Mouse (Mus musculus) CH12.LX (cell line): ENCODE measurements around the gene Bysl. TPM values are rescaled to one million over a fixed set of nuclear protein-coding genes. Genes with fewer than 3 reads are reported as not detected.

ENCODE experiments used
- DNase-seq: peaks from one replicate; pipeline ENCODE4 v3.0.0-alpha.2; 2013; ENCODE audit errors: extremely low read depth
- H3K27ac ChIP-seq: 2 replicates; pipeline ENCODE4 v1.5.1; 2012; ENCODE audit warnings: low read depth, mild to moderate bottlenecking, control low read depth, moderate library complexity; ENCODE audit not compliant: insufficient read depth
- H3K27me3 ChIP-seq: replicated peaks from 2 replicates; pipeline ENCODE3; 2012; ENCODE audit warnings: inconsistent platforms
- H3K36me3 ChIP-seq, 2 experiments: replicated peaks in 1 of 2; 2 replicates each; pipeline versions ENCODE3 to v1.6.1; 2012; ENCODE audit warnings: inconsistent platforms in 1 of 2, low read length in 1 of 2, mild to moderate bottlenecking in 1 of 2, mixed read lengths in 1 of 2, moderate library complexity in 1 of 2; ENCODE audit not compliant: control insufficient read depth in 1 of 2, insufficient read depth in 1 of 2
- H3K4me1 ChIP-seq, 2 experiments: 2 replicates each; pipeline ENCODE4 v1.6.1; 2012; ENCODE audit warnings: inconsistent platforms in 1 of 2, moderate library complexity in 1 of 2; ENCODE audit not compliant: insufficient read depth in 2 of 2, control insufficient read depth in 1 of 2
- H3K4me2 ChIP-seq: 2 replicates; pipeline ENCODE4 v1.6.1; 2012; ENCODE audit warnings: low read depth, mild to moderate bottlenecking, control low read depth; ENCODE audit not compliant: poor library complexity, insufficient read depth, severe bottlenecking
- H3K4me3 ChIP-seq, 3 experiments: fragments of 150-350 bp in 1 of 3; sonication (generic) in 1 of 3; replicated peaks in 1 of 3; 2 replicates each; pipeline versions ENCODE3 to v1.5.1; 2011 to 2012; ENCODE audit warnings: low read depth in 2 of 3, low read length in 2 of 3, mild to moderate bottlenecking in 2 of 3, moderate library complexity in 2 of 3, control low read depth in 1 of 3, improper control_type of control experiment in 1 of 3, inconsistent platforms in 1 of 3, mixed read lengths in 1 of 3; ENCODE audit not compliant: poor library complexity in 1 of 3
- H3K79me2 ChIP-seq: replicated peaks from 2 replicates; pipeline ENCODE4 v1.6.1; 2012; ENCODE audit warnings: mild to moderate bottlenecking, moderate library complexity; ENCODE audit not compliant: control insufficient read depth, poor library complexity, insufficient read depth, severe bottlenecking; ENCODE audit errors: extremely low read depth
- H3K9ac ChIP-seq: 2 replicates; pipeline ENCODE4 v1.6.1; 2012; ENCODE audit warnings: low read depth, mild to moderate bottlenecking, control low read depth, moderate library complexity; ENCODE audit not compliant: insufficient read depth
- H3K9me3 ChIP-seq: replicated peaks from 2 replicates; pipeline ENCODE3; 2012; ENCODE audit warnings: low read length, inconsistent platforms, mixed read lengths
- CHD1 ChIP-seq: IDR thresholded peaks from 2 replicates; pipeline ENCODE4 v1.6.1; 2012; ENCODE audit warnings: low read depth, low read length, improper control_type of control experiment, inconsistent platforms
- CTCF ChIP-seq, 2 experiments: IDR thresholded peaks in 1 of 2; conservative IDR thresholded peaks in 1 of 2; 2 replicates each; pipeline ENCODE4 v1.5.1; 2011 to 2012; ENCODE audit warnings: low read depth in 2 of 2, low read length in 2 of 2, improper control_type of control experiment in 1 of 2, inconsistent platforms in 1 of 2, mild to moderate bottlenecking in 1 of 2, moderate library complexity in 1 of 2
- ELF1 ChIP-seq: IDR thresholded peaks from 2 replicates; pipeline ENCODE4 v1.6.1; 2014; ENCODE audit warnings: low read depth, mild to moderate bottlenecking, inconsistent platforms, low read length, improper control_type of control experiment
- IRF4 ChIP-seq: IDR thresholded peaks from 2 replicates; pipeline ENCODE4 v1.6.1; 2014; ENCODE audit warnings: low read depth, mild to moderate bottlenecking, inconsistent platforms, low read length, improper control_type of control experiment
- JUND ChIP-seq: conservative IDR thresholded peaks from 2 replicates; pipeline ENCODE4 v1.6.1; 2011; ENCODE audit warnings: low read depth, low read length, improper control_type of control experiment
- KAT2A ChIP-seq: IDR thresholded peaks from 2 replicates; pipeline ENCODE4 v1.6.1; 2012; ENCODE audit warnings: low read length, improper control_type of control experiment, inconsistent platforms; ENCODE audit not compliant: insufficient replicate concordance
- MAX ChIP-seq: IDR thresholded peaks from 2 replicates; pipeline ENCODE4 v1.6.1; 2011; ENCODE audit warnings: low read length, improper control_type of control experiment
- MAZ ChIP-seq: IDR thresholded peaks from 2 replicates; pipeline ENCODE4 v1.6.1; 2012; ENCODE audit warnings: low read depth, mild to moderate bottlenecking, inconsistent platforms, low read length, improper control_type of control experiment, moderate library complexity
- MXI1 ChIP-seq: IDR thresholded peaks from 2 replicates; pipeline ENCODE4 v1.6.1; 2011; ENCODE audit warnings: mild to moderate bottlenecking, low read depth, low read length, improper control_type of control experiment
- MYC ChIP-seq: IDR thresholded peaks from 2 replicates; pipeline ENCODE4 v1.6.1; 2011; ENCODE audit warnings: low read depth, mild to moderate bottlenecking, improper control_type of control experiment, low read length
- NRF1 ChIP-seq: IDR thresholded peaks from 2 replicates; pipeline ENCODE4 v1.6.1; 2014; ENCODE audit warnings: low read depth, mild to moderate bottlenecking, inconsistent platforms, low read length, improper control_type of control experiment, moderate library complexity
- POLR2A ChIP-seq: IDR thresholded peaks from 2 replicates; pipeline ENCODE4 v1.6.1; 2011; ENCODE audit warnings: low read depth, mild to moderate bottlenecking, improper control_type of control experiment, low read length
- POLR2AphosphoS2 ChIP-seq: IDR thresholded peaks from 2 replicates; pipeline ENCODE4 v1.6.1; 2011; ENCODE audit warnings: low read depth, low read length, improper control_type of control experiment
- RCOR1 ChIP-seq: conservative IDR thresholded peaks from 2 replicates; pipeline ENCODE4 v1.6.1; 2012; ENCODE audit warnings: low read depth, mild to moderate bottlenecking, inconsistent platforms, low read length, improper control_type of control experiment
- SIN3A ChIP-seq: IDR thresholded peaks from 2 replicates; pipeline ENCODE4 v1.6.1; 2012; ENCODE audit warnings: low read length, improper control_type of control experiment, inconsistent platforms
- TCF12 ChIP-seq: IDR thresholded peaks from 2 replicates; pipeline ENCODE4 v1.6.1; 2014; ENCODE audit warnings: low read depth, mild to moderate bottlenecking, inconsistent platforms, low read length, improper control_type of control experiment
- ZC3H11A ChIP-seq: IDR thresholded peaks from 2 replicates; pipeline ENCODE4 v1.6.1; 2012; ENCODE audit warnings: low read depth, mild to moderate bottlenecking, inconsistent platforms, low read length, improper control_type of control experiment
- dilution Hi-C: fragments of 300-500 bp; cut with MboI; formaldehyde crosslinking; loops from 2 replicates; pipeline ENCODE4 v1.14.3; 2020; ENCODE audit warnings: low sequenced_read_pairs; ENCODE audit not compliant: extremely low pct_unique_long_range_greater_than_20kb, extremely low pct_ligation_motif_present
- in situ Hi-C: fragments of 300-500 bp; cut with MboI; formaldehyde crosslinking; loops from 3 replicates; pipeline ENCODE4 v1.14.3; 2019; ENCODE audit warnings: low sequenced_read_pairs, low pct_ligation_motif_present, low pct_unique_long_range_greater_than_20kb, mixed read lengths
- polyA plus RNA-seq: library from polyadenylated mRNA; unstranded; fragments of >175 nt; gene quantifications from 2 replicates; pipeline ENCODE4 v1.2.1, GENCODE M21; 2012; ENCODE audit warnings: low read depth; ENCODE audit not compliant: insufficient read length
- total RNA-seq, 2 experiments: library from RNA; depleted of rRNA; stranded (reverse); fragments of 300-350 nt in 1 of 2; fragments of >200 nt in 1 of 2; gene quantifications; 2 replicates each; pipeline ENCODE4 v1.2.3; 2012 to 2014

Bysl gene
- total and polyA plus RNA-seq, 3 experiments, result 24.0 to 60.5 (median 28.0) TPM

GRCm38 (mm10) chr17:47616652-47617051, 5.4 kb upstream of the Bysl start:
- Histone ChIP-seq H3K36me3 (peaks cover 53 to 81% of the 10 kb centered on the region in 2 experiments), H3K27ac (no peak overlapping the region), H3K4me1 (peaks cover 7 to 16% of the 10 kb centered on the region in 2 experiments), H3K9ac (no peak overlapping the region), H3K27me3 (no peaks in the 10 kb centered on the region), H3K4me2 (no peak overlapping the region), H3K4me3 (no peak overlapping the region), H3K79me2 (peaks cover 57% of the 10 kb centered on the region), H3K9me3 (no peaks in the 10 kb centered on the region)
- in situ Hi-C loops, result loop anchor here (25.0 kb wide), 1 partner anchor 229 kb away; the partner anchor contains the start of gene Guca1b
- DNase-seq, result no peak
- dilution Hi-C loops, result no loop called here
- no peak for TF ChIP-seq MAZ
- TF ChIP-seq ELF1, result no peak
- TF ChIP-seq CHD1, result no peak

- H3K79me2 ChIP-seq, result peaks cover 59% of the 10 kb centered on the region
- DNase-seq, result no peak
- peaks cover 48 to 77% of the 10 kb centered on the region in 2 experiments for H3K36me3 ChIP-seq
- no peak overlapping the region for H3K4me3 ChIP-seq
- no peak overlapping the region for H3K9ac ChIP-seq
- TF ChIP-seq ZC3H11A, result no peak
- TF ChIP-seq JUND, result no peak
- no peak for TF ChIP-seq IRF4
- no peak for TF ChIP-seq MXI1
- TF ChIP-seq CTCF (conservative IDR thresholded peaks at IDR 0.05 in 1 of 2, IDR thresholded peaks at IDR 0.05 in 1 of 2; ENCODE audit: low read depth in 2 of 2, low read length in 2 of 2), result no peak
- no peak for TF ChIP-seq POLR2A
- TF ChIP-seq ELF1, result no peak
- no peak for TF ChIP-seq MAX
- TF ChIP-seq SIN3A, result no peak
- TF ChIP-seq TCF12, result no peak
- TF ChIP-seq MYC, result no peak
- no peak for TF ChIP-seq RCOR1
- no peak for TF ChIP-seq NRF1
- TF ChIP-seq KAT2A, result no peak
- no peak for TF ChIP-seq POLR2AphosphoS2
- H3K9me3 ChIP-seq, result no peaks in the 10 kb centered on the region
- H3K4me2 ChIP-seq, result no peak overlapping the region
- in situ Hi-C loops, result loop anchor here (25.0 kb wide), 1 partner anchor 229 kb away; the partner anchor contains the start of gene Guca1b
- H3K27me3 ChIP-seq, result no peaks in the 10 kb centered on the region
- dilution Hi-C loops, result no loop called here
- H3K4me1 ChIP-seq, result peaks cover 7 to 16% of the 10 kb centered on the region in 2 experiments
- H3K27ac ChIP-seq, result no peak overlapping the region
Measured at GRCm38 (mm10) chr17:47616119-47616518, 4.8 kb upstream of the Bysl start.
